Mouse (Mus musculus) liver, embryonic 14.5 days (tissue): ENCODE measurements around the gene Gdpd2.

Experiments used
- CTCF ChIP-seq: IDR thresholded peaks from 2 replicates; pipeline ENCODE4 v1.5.1; 2016; ENCODE audit warnings: antibody characterized with exemption, low read depth, control low read depth
- EP300 ChIP-seq: IDR thresholded peaks from 2 replicates; pipeline ENCODE4 v1.6.1; 2016; ENCODE audit warnings: antibody characterized with exemption, low read depth

DNA sequence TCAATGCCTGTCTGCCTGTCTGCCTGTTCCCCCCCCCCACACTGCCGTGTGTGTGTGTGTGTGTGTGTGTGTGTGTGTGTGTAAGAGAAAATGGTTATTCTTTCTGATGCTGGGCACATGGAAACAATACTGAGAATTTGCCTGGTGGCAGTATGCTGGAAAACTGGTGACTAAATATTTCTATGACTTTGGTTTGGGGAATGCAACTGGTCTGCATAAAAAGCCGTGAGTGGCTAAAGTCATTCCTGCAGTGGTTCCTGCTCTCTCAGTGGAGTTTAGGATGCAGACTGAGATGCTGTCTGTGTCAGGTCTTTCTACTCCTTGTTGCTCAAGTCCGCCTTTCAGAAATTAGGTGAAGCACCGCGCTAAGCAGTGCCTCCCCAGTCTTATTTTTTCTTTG is 48.7 kb downstream of the Gdpd2 start:
- TF ChIP-seq CTCF (no peak), EP300 (no peak)
